Mouse (Mus musculus) cortical plate, adult 2 months (tissue): Measurements from ENCODE around the gene Poldip3.

Source experiments
- CTCF ChIP-seq: fragments of 200-500 bp; IDR thresholded peaks from 2 replicates; pipeline ENCODE4 v1.5.1; 2011; ENCODE audit warnings: mild to moderate bottlenecking, control low read depth, low read length; ENCODE audit not compliant: insufficient read depth; ENCODE audit errors: extremely low read depth
- POLR2A ChIP-seq: fragments of 200-500 bp; IDR thresholded peaks from 2 replicates; pipeline ENCODE4 v1.6.1; 2011; ENCODE audit warnings: mild to moderate bottlenecking, low read length, control low read depth; ENCODE audit not compliant: insufficient read depth; ENCODE audit errors: extremely low read depth

DNA sequence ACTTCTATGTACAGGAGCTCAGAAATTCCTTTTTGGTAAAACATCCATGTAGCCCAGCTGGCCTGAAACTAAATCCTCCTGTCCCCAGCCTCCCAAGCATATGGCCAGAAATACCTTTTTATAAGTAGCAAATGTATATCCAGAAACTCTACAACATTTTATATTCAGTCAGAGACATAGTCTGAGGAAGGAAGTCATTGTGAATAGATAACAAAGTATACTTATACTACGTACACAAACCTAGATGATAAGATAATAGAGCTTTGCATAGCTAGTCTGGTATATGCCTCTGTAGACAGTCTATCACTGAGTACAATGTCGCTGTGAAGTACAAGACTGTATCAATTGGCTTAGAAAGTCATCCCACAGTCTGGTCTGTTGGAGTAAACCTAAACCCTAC, 13.5 kb downstream of the Poldip3 start:
- TF ChIP-seq CTCF: no peak
- TF ChIP-seq POLR2A: no peak
